Mouse (Mus musculus): ENCODE measurements at regions not wholly inside any gene's neighbourhood (a gene's known extent, or its start where the extent isn't known, plus 50 kb on each side); places are given as distances from the start of the nearest gene placed in this dataset.

- no peak for TF ChIP-seq GATA1 (IDR thresholded peaks at IDR 0.05; ENCODE audit: low read length)
These were observed 232.0 kb downstream of the Cdca7 start for GRCm38 (mm10) chr2:72707676-72708659.

GRCm38 (mm10) chr2:72716931-72717330, 241.0 kb downstream of the Cdca7 start:
- TF ChIP-seq GATA1 (IDR thresholded peaks at IDR 0.05; ENCODE audit: low read length), result no peak

DNA sequence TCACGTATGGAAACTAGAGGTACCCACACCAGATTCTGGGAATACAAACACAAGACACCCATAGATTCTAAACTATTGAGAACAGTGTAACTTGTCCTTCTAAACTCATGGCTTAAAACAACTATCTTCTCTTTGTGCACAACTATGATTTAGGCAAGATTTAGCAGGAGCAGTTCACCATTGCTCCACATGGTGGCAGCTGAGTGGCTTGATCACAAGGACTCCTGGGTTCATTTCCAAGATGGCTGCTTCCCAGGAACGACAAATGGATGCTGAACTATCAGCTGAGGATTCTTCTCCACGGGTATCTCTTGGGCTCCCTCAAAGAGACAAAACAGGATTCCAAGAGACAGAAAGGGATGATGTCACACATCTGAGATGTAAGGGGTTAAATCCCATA, 251.5 kb downstream of the Sp3 start:
- TF ChIP-seq GATA1 (IDR thresholded peaks at IDR 0.05; ENCODE audit: low read length), result no peak

DNA sequence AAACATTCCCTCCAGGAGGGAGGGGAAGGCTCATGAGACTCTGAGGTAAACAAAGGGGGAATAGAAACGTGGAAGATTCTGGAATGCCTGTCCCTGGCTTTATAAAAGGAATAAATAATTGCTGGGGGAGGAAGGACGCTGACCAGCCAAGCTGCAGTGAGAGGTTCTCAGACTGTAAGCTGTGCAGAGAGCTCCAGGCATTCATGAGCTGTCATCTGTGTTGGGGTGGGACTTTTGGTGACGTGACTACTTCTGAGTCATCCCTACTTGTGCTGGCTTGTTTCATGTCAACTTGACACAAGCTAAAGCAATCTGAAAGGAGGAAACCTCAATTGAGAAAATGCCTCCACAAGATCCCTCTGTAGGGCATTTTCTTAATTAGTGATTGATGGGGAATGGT, 246.9 kb downstream of the Sp3 start:
- no peak for TF ChIP-seq GATA1 (IDR thresholded peaks at IDR 0.05; ENCODE audit: low read length)

GRCm38 (mm10) chr2:72735035-72735434, 245.2 kb downstream of the Sp3 start:
- no peak for TF ChIP-seq GATA1 (IDR thresholded peaks at IDR 0.05; ENCODE audit: low read length)

GRCm38 (mm10) chr2:72736685-72737084, 243.6 kb downstream of the Sp3 start:
- no peak for TF ChIP-seq GATA1 (IDR thresholded peaks at IDR 0.05; ENCODE audit: low read length)

GRCm38 (mm10) chr2:72740391-72741361, 239.6 kb downstream of the Sp3 start:
- no peak for TF ChIP-seq GATA1 (IDR thresholded peaks at IDR 0.05; ENCODE audit: low read length)

GRCm38 (mm10) chr2:72741746-72742145, 238.5 kb downstream of the Sp3 start:
- TF ChIP-seq GATA1 (IDR thresholded peaks at IDR 0.05; ENCODE audit: low read length), result no peak

DNA sequence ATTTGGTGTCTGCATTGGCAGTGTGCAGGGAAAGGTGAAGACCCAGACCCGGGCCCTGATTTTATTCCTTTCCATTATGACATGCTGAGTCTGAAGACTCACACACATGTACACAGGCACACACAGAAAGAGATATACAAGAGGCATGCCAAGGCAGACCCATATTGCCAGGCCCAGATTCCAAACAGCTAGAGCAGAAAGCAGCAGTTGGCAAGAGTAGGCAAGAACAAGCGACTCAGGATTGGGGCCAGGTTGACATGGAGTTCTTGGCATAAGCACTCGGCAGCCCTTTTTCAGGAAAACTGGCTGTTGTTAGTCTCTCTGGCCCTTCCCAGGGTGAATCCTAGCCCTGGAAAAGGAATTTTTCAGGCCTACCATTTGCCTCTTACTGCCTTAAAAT, 236.6 kb downstream of the Sp3 start:
- no peak for TF ChIP-seq GATA1 (IDR thresholded peaks at IDR 0.05; ENCODE audit: low read length)

DNA sequence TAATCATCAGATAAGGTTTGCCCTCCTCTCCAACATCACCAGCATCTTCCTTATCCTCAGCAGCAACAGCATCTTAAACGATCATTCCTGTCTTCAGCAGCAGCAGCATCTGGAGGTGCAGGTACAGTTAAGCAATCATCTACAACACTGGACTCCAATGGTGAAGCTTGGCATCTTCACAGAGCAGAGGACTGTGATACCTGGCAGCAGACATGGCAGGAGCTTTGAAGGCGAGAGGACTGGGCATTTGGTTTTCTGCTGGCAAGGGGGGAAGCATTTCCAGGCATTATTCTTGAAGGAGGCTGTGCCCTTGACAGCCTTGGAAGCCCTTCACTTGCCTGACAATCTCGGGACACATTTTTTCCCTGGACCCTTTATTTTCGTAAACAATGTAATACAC, 235.3 kb downstream of the Sp3 start:
- TF ChIP-seq GATA1 (IDR thresholded peaks at IDR 0.05; ENCODE audit: low read length), result no peak

GRCm38 (mm10) chr2:72746476-72747215, 233.6 kb downstream of the Sp3 start:
- no peak for TF ChIP-seq GATA1 (IDR thresholded peaks at IDR 0.05; ENCODE audit: low read length)

DNA sequence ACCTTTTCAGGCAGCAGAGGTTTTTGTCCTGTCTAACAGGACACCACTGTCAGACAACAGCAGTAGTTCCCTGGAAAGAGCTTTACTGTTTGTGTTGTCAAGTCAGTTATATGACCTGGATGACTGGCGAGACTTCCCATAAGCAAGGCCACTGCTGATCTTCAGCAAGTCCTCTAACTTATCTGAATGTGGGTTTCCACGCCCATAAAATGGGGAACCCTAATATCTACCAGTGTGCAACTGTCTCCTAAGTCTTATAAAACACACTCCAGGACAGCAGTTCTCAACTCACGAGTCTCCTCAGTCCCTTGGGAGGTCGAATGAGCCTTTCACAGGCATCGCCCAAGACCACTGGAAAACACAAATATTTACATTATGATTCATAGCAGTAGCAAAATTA, 232.9 kb downstream of the Sp3 start:
- no peak for TF ChIP-seq GATA1 (IDR thresholded peaks at IDR 0.05; ENCODE audit: low read length)

- no peak for TF ChIP-seq GATA1 (IDR thresholded peaks at IDR 0.05; ENCODE audit: low read length)
These were observed 230.8 kb downstream of the Sp3 start for GRCm38 (mm10) chr2:72749495-72749894.

DNA sequence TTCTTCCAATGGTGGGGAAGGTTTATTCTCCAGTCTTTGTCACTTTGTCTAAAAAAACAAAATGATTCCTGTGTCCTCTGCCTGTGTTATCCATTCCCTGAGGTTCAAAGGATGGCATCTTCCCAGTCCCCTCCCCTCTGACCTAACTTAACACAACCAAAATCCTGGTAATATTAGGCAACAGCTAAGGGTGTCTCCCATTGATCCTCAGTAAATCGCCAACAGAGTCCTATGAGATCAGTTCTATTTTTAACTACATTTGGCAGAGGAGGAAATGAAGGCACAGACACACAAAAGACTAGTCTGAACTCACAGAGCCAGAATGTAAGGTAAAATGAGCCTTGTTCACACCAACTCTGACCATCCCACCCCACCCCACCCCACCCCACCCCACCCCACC, 228.8 kb downstream of the Sp3 start:
- no peak for TF ChIP-seq GATA1 (IDR thresholded peaks at IDR 0.05; ENCODE audit: low read length)

DNA sequence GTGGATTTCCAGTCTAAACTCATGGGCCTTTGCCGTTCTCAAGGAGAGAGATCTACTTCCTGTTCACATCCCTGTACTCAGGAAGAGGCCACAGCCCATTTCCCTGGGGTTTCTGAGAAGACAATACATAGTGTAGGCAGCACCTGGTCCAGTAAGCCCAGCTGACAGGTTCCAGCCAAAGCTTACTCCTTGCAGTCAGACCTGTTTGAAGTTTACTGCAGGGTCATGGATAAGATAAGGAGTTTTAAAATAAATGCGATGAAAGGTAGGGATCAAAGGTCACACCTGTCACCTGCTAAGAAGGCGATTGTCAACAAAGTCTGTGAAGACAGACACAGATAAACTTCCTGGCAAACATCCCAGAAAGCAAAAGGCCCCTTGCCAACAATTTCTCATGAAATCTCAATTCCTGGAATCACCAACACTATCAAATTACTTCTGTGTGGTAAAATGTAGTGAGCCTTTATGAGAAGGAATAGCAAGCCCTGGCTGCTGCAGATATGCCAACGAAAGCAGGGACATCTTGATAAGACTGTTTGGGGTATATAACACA, 227.5 kb downstream of the Sp3 start:
- TF ChIP-seq GATA1 (IDR thresholded peaks at IDR 0.05; ENCODE audit: low read length), result peak; percentile 71

Data from G1E-ER4 (cell line).